Mouse (Mus musculus) embryonic facial prominence, embryonic 14.5 days (tissue): ENCODE measurements at regions not wholly inside any gene's neighbourhood (a gene's known extent, or its start where the extent isn't known, plus 50 kb on each side); places are given as distances from the start of the nearest gene placed in this dataset.

Experiments used
- ATAC-seq: fragments of 200-750 bp; cut with Nextera tagmentation; 2 replicates; pipeline ENCODE4 v1.8.0; 2017; ENCODE audit warnings: low read depth, moderate number of reproducible peaks, moderate TSS enrichment
- DNase-seq: peaks from one replicate; pipeline ENCODE4 v3.0.0-alpha.2; 2015; ENCODE audit warnings: low spot score
- H3K27ac ChIP-seq: fragments of 300-500 bp; sonication (generic); replicated peaks from 2 replicates; pipeline ENCODE4 v1.5.1; 2014; ENCODE audit warnings: low read depth, mild to moderate bottlenecking, low read length, moderate library complexity
- H3K27me3 ChIP-seq: fragments of 300-500 bp; sonication (generic); replicated peaks from 2 replicates; pipeline ENCODE4 v1.6.1; 2014; ENCODE audit warnings: low read length; ENCODE audit not compliant: control insufficient read depth, insufficient read depth
- H3K36me3 ChIP-seq: fragments of 300-500 bp; sonication (generic); 2 replicates; pipeline ENCODE4 v1.6.1; 2014; ENCODE audit warnings: low read length, mixed read lengths; ENCODE audit not compliant: control insufficient read depth, insufficient read depth
- H3K4me1 ChIP-seq: fragments of 300-500 bp; sonication (generic); 2 replicates; pipeline ENCODE4 v1.6.1; 2014; ENCODE audit warnings: antibody characterized with exemption, low read length; ENCODE audit not compliant: control insufficient read depth, insufficient read depth
- H3K4me2 ChIP-seq: fragments of 300-500 bp; sonication (generic); 2 replicates; pipeline ENCODE4 v1.6.1; 2014; ENCODE audit warnings: low read depth, mild to moderate bottlenecking, low read length, moderate library complexity, mixed read lengths
- H3K4me3 ChIP-seq: fragments of 300-500 bp; sonication (generic); 2 replicates; pipeline ENCODE4 v1.5.1; 2014; ENCODE audit warnings: low read depth, mild to moderate bottlenecking, low read length
- H3K9ac ChIP-seq: fragments of 300-500 bp; sonication (generic); 2 replicates; pipeline ENCODE4 v1.6.1; 2014; ENCODE audit warnings: low read depth, mild to moderate bottlenecking, low read length, moderate library complexity, mixed read lengths
- H3K9me3 ChIP-seq: fragments of 300-500 bp; sonication (generic); 2 replicates; pipeline ENCODE4 v1.6.1; 2016; ENCODE audit warnings: low read length; ENCODE audit not compliant: control insufficient read depth
- WGBS: fragments of 180-500 bp; shearing (Covaris S2); extraction: QIAGEN DNeasy Blood & Tissue Kit; methylation state at CpG from one replicate; pipeline ENCODE4 v1.1.7; 2014; 5-methylcytosine and 5-hydroxymethylcytosine counted together

GRCm38 (mm10) chr15:57572460-57572859, 95.0 kb upstream of the Slc22a22 start:
- Histone ChIP-seq H3K9me3 (no peaks in the 10 kb centered on the region), H3K27me3 (no peaks in the 10 kb centered on the region), H3K4me3 (no peak overlapping the region), H3K4me1 (peaks cover 11% of the 10 kb centered on the region; the same call in 1 of the 2 replicates), H3K4me2 (no peak overlapping the region), H3K9ac (no peak overlapping the region), H3K27ac (no peak overlapping the region), H3K36me3 (no peaks in the 10 kb centered on the region)
- WGBS = 40% methylated on average over 3 of the region's 3 CpGs
- ATAC-seq (no peak), DNase-seq (peak; percentile 45)

GRCm38 (mm10) chr15:57568006-57568630, 90.7 kb upstream of the Slc22a22 start:
- Histone ChIP-seq H3K4me3 (no peak overlapping the region), H3K9ac (no peak overlapping the region), H3K27ac (no peak overlapping the region; the same call in 1 of the 2 replicates), H3K36me3 (no peaks in the 10 kb centered on the region), H3K4me1 (peaks cover 12% of the 10 kb centered on the region; the same call in 1 of the 2 replicates), H3K9me3 (no peaks in the 10 kb centered on the region), H3K4me2 (no peak overlapping the region), H3K27me3 (no peaks in the 10 kb centered on the region)
- WGBS = 21% methylated on average over 5 of the region's 5 CpGs
- ATAC-seq (peak; percentile 88), DNase-seq (peak; percentile 94)

- 35% methylated on average over 2 of the region's 2 CpGs for WGBS
Observed at GRCm38 (mm10) chr15:57547154-57547553, 69.7 kb upstream of the Slc22a22 start.

GRCm38 (mm10) chr15:57545141-57545540, 67.7 kb upstream of the Slc22a22 start:
- H3K4me1 ChIP-seq = no peaks in the 10 kb centered on the region
- 59% methylated on average over 4 of the region's 4 CpGs for WGBS
- H3K27ac ChIP-seq = no peak overlapping the region
- H3K4me2 ChIP-seq = no peak overlapping the region
- H3K36me3 ChIP-seq = no peaks in the 10 kb centered on the region
- ATAC-seq (no peak), DNase-seq (no peak)
- H3K9me3 ChIP-seq = no peaks in the 10 kb centered on the region
- H3K4me3 ChIP-seq = no peak overlapping the region
- no peaks in the 10 kb centered on the region for H3K27me3 ChIP-seq
- H3K9ac ChIP-seq = no peak overlapping the region

More at GRCm38 (mm10) chr15:57547154-57547553, 69.7 kb upstream of the Slc22a22 start:
- no peaks in the 10 kb centered on the region for H3K36me3 ChIP-seq
- no peak overlapping the region for H3K4me3 ChIP-seq
- no peaks in the 10 kb centered on the region for H3K4me1 ChIP-seq
- no peak overlapping the region for H3K27ac ChIP-seq
- H3K27me3 ChIP-seq = no peaks in the 10 kb centered on the region
- H3K4me2 ChIP-seq = no peak overlapping the region
- no peak for DNase-seq
- H3K9me3 ChIP-seq = no peaks in the 10 kb centered on the region
- no peak for ATAC-seq
- H3K9ac ChIP-seq = no peak overlapping the region

GRCm38 (mm10) chr15:57543985-57544384, 66.6 kb upstream of the Slc22a22 start:
- no peak overlapping the region for H3K27ac ChIP-seq
- ATAC-seq (no peak), DNase-seq (no peak)
- no peaks in the 10 kb centered on the region for H3K27me3 ChIP-seq
- H3K4me1 ChIP-seq = no peaks in the 10 kb centered on the region
- 70% methylated on average over 3 of the region's 3 CpGs for WGBS
- H3K4me3 ChIP-seq = no peak overlapping the region
- no peaks in the 10 kb centered on the region for H3K36me3 ChIP-seq
- H3K9me3 ChIP-seq = no peaks in the 10 kb centered on the region
- no peak overlapping the region for H3K9ac ChIP-seq
- no peak overlapping the region for H3K4me2 ChIP-seq

GRCm38 (mm10) chr15:57542630-57543029, 65.2 kb upstream of the Slc22a22 start:
- Histone ChIP-seq H3K27me3 (no peaks in the 10 kb centered on the region), H3K9me3 (no peaks in the 10 kb centered on the region), H3K9ac (no peak overlapping the region), H3K4me3 (no peak overlapping the region), H3K27ac (no peak overlapping the region), H3K36me3 (no peaks in the 10 kb centered on the region), H3K4me1 (no peaks in the 10 kb centered on the region), H3K4me2 (no peak overlapping the region)
- peak; percentile 48 for DNase-seq
- WGBS = 9% methylated on average over 3 of the region's 3 CpGs
- no peak for ATAC-seq

GRCm38 (mm10) chr15:57535514-57535913, 58.1 kb upstream of the Slc22a22 start:
- H3K9ac ChIP-seq = no peak overlapping the region
- no peak overlapping the region for H3K4me3 ChIP-seq
- 65% methylated on average over 2 of the region's 2 CpGs for WGBS
- no peaks in the 10 kb centered on the region for H3K4me1 ChIP-seq
- H3K9me3 ChIP-seq = no peaks in the 10 kb centered on the region
- no peak overlapping the region for H3K27ac ChIP-seq
- DNase-seq = no peak
- ATAC-seq = no peak
- no peak overlapping the region for H3K4me2 ChIP-seq
- no peaks in the 10 kb centered on the region for H3K36me3 ChIP-seq
- no peaks in the 10 kb centered on the region for H3K27me3 ChIP-seq
